Mouse (Mus musculus): ENCODE results near the gene Gstm2. TPM values are rescaled to one million over a fixed set of nuclear protein-coding genes. Genes with fewer than 3 reads are reported as not detected.
"Not testable (repeated sequence)": the region's sequence is repeated elsewhere in the genome, so short reads cannot be mapped to it uniquely, and the experiment has no call there.

The Gstm2 gene
- polyA plus RNA-seq, 1 experiment from 2014 or later, result 23.4 TPM

DNA sequence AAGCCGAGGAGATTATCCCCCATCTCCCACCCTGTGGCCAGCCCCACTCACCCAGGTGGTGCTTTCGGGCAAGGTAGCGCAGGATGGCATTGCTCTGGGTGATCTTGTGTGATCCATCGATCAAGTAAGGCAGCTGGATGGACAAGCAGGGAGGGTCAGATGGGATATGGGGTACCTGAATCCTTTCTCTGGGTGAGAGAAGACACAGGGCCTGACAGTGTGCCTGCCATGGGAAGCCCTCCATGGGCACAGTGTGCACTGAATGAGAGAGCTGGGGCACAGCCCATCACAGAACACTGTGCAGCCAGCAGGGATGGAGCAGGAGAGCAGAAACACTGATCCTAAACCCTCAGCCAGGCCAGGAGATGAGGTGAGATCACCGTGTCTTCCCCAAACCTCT lies 30.2 kb upstream of the Gstm2 start:
- H3K36me3 ChIP-seq; ATAC-seq (ENCODE audit: low FRiP score); H3K4me3 ChIP-seq; H3K9ac ChIP-seq; H3K27ac ChIP-seq; H3K9me3 ChIP-seq (replicated peaks); H3K27me3 ChIP-seq: not testable (repeated sequence)
- Histone ChIP-seq H3K4me1 (peaks cover 16% of the 10 kb centered on the region), H3K4me2 (replicated peaks) (peak overlapping the region; percentile 87; the same call in 1 of the 2 replicates)
- WGBS, result 90% methylated on average over 5 of the region's 5 CpGs

DNA sequence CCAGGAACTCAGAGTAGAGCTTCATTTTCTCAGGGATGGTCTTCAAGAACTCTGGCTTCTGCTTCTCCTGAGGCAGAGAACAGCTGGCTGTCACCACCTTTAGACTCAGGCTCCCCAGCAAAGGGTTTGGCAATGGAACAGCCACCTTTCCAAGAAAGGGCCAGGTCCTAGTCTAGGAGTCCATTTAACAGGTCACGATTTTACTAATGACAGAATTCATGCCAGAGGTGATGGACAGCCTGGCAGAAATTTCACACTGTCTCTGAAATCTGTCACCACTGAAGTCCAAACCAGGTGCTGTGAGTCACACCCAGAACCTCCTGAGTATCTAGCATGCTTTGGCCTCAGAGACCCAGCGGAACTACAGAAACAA lies 28.7 kb upstream of the Gstm2 start:
- 94% methylated on average over 2 of the region's 2 CpGs for WGBS
- ATAC-seq (ENCODE audit: low FRiP score), result no peak

DNA sequence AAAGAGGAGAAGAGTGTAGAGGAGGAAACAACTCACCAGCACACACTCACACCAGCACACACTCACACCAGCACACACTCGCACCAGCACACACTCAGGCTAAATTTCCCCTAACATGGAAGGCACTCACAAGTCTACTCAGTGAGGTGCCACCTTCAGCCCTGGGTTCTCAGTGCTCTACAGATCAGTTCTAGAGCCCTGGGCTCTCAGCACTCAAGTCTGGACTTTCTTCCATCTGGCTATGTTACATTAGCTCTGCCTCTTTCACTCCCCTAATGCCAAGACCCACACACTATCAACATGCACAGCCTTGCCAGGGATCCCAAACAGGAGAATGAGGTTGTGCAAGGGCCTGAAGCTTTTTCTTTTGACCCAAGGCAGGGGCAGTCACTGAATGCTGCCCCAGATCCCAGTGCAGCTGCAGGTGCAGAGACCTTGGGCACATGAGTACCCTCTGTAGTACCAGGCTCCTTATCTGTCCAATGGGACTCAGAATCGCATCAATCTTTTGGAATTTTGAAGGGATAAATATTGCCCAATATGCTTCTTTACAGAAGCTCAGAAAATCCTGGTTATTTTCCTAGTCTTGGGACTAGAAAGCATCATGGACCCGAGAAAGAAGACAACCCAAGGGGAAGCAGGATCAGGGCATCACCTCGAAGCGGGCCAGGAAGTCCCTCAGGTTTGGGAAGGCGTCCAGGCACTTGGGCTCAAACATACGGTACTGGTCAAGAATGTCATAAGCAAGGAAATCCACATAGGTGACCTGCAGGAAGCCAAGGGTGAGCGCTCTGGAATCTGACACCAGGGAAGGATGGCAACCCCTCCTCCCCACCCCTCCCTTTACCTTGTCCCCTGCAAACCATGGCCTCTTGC lies 28.1 kb upstream of the Gstm2 start:
- H3K36me3 ChIP-seq, result no peaks in the 10 kb centered on the region
- H3K27ac ChIP-seq, result no peak overlapping the region
- no peak overlapping the region for H3K9ac ChIP-seq
- no peak for ATAC-seq (ENCODE audit: low FRiP score)
- H3K27me3 ChIP-seq, result no peaks in the 10 kb centered on the region; the same call in 1 of the 2 replicates
- no peak overlapping the region for H3K4me2 ChIP-seq (replicated peaks)
- no peaks in the 10 kb centered on the region for H3K9me3 ChIP-seq (replicated peaks)
- peaks cover 17% of the 10 kb centered on the region for H3K4me1 ChIP-seq
- no peak overlapping the region for H3K4me3 ChIP-seq
- WGBS, result 76% methylated on average over 8 of the region's 8 CpGs

More for the DNA sequence above, 28.7 kb upstream of the Gstm2 start:
- H3K9ac ChIP-seq, result no peak overlapping the region
- no peaks in the 10 kb centered on the region; the same call in 1 of the 2 replicates for H3K27me3 ChIP-seq
- no peaks in the 10 kb centered on the region for H3K36me3 ChIP-seq
- peaks cover 17% of the 10 kb centered on the region for H3K4me1 ChIP-seq
- no peaks in the 10 kb centered on the region for H3K9me3 ChIP-seq (replicated peaks)
- no peak overlapping the region for H3K4me2 ChIP-seq (replicated peaks)
- H3K4me3 ChIP-seq, result no peak overlapping the region
- no peak overlapping the region for H3K27ac ChIP-seq

DNA sequence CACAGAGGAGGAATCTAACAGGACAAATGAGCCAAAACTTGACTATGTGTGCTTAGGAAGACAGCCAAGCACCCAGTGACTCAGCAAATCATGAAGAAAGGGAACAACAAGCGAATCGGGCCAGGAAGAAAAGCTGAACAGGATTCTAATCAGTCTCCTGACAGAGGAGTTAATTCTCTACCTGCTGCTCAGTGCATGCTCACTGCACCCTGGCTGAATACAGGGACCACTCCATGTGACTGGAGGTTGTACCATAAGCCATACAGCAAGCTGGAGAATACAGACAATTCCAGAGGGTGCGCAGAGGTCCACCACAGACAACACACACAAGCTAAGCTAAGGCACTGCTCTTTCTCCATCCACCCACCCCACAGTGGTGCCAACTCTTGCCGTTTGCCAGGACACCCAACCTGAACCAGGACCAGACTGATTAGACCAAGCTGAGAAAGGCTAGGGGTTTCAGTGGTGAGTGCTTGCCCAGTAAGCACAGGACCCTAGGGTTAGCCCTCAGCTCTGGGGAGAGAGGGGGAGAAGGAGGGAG lies 27.1 kb upstream of the Gstm2 start:
- H3K4me1 ChIP-seq, result peaks cover 15% of the 10 kb centered on the region
- 89% methylated on average over 4 of the region's 4 CpGs for WGBS
- H3K4me3 ChIP-seq, result no peak overlapping the region
- ATAC-seq (ENCODE audit: low FRiP score), result no peak
- no peaks in the 10 kb centered on the region for H3K9me3 ChIP-seq (replicated peaks)
- H3K27me3 ChIP-seq, result no peaks in the 10 kb centered on the region; the same call in 1 of the 2 replicates
- H3K9ac ChIP-seq, result no peak overlapping the region
- no peak overlapping the region for H3K27ac ChIP-seq
- no peaks in the 10 kb centered on the region for H3K36me3 ChIP-seq
- H3K4me2 ChIP-seq (replicated peaks), result no peak overlapping the region

DNA sequence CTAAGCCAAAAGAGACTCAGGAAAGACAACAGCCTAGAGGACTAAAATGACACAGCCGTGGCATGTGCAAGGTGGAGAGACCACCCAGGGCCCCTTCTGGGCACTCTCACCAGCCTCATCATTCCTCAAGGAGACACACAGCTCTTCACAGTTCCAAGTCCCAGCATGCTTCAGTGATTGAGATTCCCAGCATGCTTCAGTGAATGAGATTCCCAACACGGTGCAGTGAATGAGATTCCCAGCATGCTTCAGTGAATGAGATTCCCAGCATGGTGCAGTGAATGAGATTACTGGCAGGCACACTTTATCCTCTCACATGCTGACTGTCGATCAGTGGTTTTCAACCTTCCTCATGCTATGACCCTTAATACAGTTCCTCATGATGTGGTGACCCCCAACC lies 25.3 kb upstream of the Gstm2 start:
- ATAC-seq (ENCODE audit: low FRiP score), result peak; percentile 53

DNA sequence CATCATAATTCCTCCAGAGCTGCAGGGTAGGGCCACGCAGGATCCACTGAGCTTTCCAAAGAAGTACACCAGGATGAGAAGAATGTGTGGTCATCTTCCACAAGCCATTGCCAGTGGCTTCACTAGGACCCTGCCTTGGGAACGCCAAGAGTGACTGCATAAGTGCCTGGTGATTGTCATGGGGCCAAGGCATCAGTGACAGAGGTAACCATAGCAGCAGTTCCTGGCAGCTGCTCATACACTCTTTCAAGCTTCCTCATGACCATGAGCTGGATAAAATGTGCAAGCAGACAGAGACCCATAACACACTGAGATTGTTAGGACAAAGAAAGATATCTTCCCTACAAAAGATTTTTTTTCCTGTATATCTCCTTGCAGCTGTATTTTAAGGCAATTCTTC lies 24.0 kb upstream of the Gstm2 start:
- Histone ChIP-seq H3K36me3 (no peaks in the 10 kb centered on the region), H3K4me3 (no peak overlapping the region), H3K9ac (no peak overlapping the region), H3K9me3 (replicated peaks) (no peaks in the 10 kb centered on the region), H3K27me3 (no peaks in the 10 kb centered on the region), H3K27ac (no peak overlapping the region), H3K4me2 (replicated peaks) (no peak overlapping the region), H3K4me1 (peaks cover 3% of the 10 kb centered on the region; the same call in 1 of the 2 replicates)
- ATAC-seq (ENCODE audit: low FRiP score), result no peak
- WGBS, result 75% methylated on average over 2 of the region's 2 CpGs

More for the DNA sequence above, 25.3 kb upstream of the Gstm2 start:
- Histone ChIP-seq H3K4me2 (replicated peaks) (no peak overlapping the region), H3K36me3 (no peaks in the 10 kb centered on the region), H3K27ac (no peak overlapping the region), H3K4me1 (peaks cover 3% of the 10 kb centered on the region; the same call in 1 of the 2 replicates), H3K9me3 (replicated peaks) (no peaks in the 10 kb centered on the region), H3K9ac (no peak overlapping the region), H3K4me3 (no peak overlapping the region), H3K27me3 (no peaks in the 10 kb centered on the region)
- WGBS, result 35% methylated on average over 3 of the region's 3 CpGs

DNA sequence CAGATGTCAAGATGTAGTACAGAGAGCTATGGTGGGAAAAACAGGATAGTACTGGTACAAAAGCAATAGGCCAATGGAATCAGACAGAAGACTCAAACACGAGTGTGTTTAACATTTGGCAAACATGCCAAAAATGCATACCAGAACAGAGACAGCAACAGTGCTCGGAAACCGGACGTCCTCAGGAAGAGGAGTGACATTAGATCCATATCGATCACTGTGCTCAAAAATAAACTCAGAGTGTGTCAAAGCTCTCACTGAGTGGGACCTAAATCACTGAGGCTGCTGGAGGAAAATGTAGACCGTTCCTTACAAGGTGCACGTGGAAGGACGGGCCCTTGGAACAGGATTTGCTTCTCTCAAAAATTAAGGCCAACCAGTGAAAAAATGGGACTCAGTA lies 15.8 kb upstream of the Gstm2 start:
- WGBS, result 82% methylated on average over 8 of the region's 8 CpGs
- H3K36me3 ChIP-seq, result no peaks in the 10 kb centered on the region
- no peaks in the 10 kb centered on the region for H3K4me1 ChIP-seq
- H3K4me2 ChIP-seq (replicated peaks), result no peak overlapping the region
- H3K9ac ChIP-seq, result no peak overlapping the region
- no peak for ATAC-seq (ENCODE audit: low FRiP score)
- no peaks in the 10 kb centered on the region for H3K27me3 ChIP-seq
- H3K27ac ChIP-seq, result no peak overlapping the region
- no peaks in the 10 kb centered on the region for H3K9me3 ChIP-seq (replicated peaks)
- H3K4me3 ChIP-seq, result no peak overlapping the region

DNA sequence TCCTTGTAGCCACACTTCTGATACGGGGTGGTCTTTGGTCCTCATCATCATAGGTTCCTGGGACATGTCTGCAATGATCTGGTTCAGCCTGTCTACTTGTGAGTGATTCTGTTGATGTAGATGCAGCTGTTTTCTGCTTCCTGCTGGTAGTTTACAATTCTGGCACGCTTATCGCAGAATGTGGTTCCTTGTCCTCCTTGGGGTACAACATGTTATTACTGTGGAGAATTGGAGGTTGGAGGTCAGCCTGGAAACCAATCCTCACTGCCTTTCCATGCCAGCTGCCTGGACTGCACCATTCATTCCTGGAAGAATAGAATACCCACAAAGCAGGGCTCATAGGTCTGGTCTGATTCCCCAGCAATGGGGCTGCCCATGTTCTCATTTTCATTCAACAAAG lies 13.2 kb upstream of the Gstm2 start:
- Histone ChIP-seq H3K4me2 (replicated peaks) (no peak overlapping the region), H3K36me3 (no peaks in the 10 kb centered on the region), H3K4me3 (no peak overlapping the region), H3K27me3 (no peaks in the 10 kb centered on the region), H3K27ac (no peak overlapping the region), H3K9ac (no peak overlapping the region), H3K9me3 (replicated peaks) (no peaks in the 10 kb centered on the region), H3K4me1 (no peaks in the 10 kb centered on the region)
- no peak for ATAC-seq (ENCODE audit: low FRiP score)
- WGBS, result 82% methylated on average over 3 of the region's 3 CpGs

DNA sequence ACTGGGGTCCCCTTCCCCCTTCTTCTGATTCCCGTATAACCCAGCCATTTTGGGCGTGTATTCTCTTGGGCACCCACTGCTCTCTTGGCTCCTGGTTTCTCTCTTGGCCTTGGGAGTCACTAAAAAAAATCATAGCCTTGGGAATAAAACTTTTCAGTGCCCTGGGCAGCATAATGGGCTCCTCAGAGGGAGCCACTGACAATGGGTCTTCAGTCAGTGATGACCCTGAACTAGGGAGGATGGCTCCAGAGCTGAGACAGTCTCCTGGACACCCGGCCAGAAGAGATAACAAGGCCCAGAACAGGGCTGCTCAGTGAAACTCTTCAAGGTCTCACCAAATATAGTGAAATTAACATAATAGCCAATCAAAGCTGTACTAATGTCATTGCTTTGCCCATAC lies 12.3 kb upstream of the Gstm2 start:
- Histone ChIP-seq H3K4me1 (no peaks in the 10 kb centered on the region), H3K27me3 (no peaks in the 10 kb centered on the region), H3K27ac (no peak overlapping the region), H3K4me2 (replicated peaks) (no peak overlapping the region), H3K9ac (no peak overlapping the region), H3K9me3 (replicated peaks) (no peaks in the 10 kb centered on the region), H3K36me3 (no peaks in the 10 kb centered on the region), H3K4me3 (no peak overlapping the region)
- 92% methylated on average over 3 of the region's 3 CpGs for WGBS
- ATAC-seq (ENCODE audit: low FRiP score), result no peak

DNA sequence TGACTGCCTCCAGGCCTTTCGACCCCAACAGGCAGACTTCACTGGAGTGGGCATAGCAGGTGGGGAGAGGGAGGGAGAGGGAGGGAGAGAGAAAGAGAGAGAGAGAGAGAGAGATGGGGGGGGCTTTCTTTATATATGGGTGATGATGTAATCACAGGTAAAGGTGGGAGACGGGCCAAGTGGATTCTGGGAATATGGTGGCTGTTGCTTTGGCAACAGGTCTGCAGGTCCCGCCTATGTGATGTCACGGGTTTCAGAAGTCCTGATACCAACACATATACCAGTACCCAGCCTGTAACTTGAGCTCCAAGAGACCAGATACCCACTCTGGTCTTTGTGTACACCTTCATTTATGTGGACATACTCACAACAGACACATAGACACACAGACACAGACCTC lies 10.3 kb upstream of the Gstm2 start:
- Histone ChIP-seq H3K9me3 (replicated peaks) (no peaks in the 10 kb centered on the region), H3K4me3 (no peak overlapping the region), H3K27ac (no peak overlapping the region), H3K27me3 (no peaks in the 10 kb centered on the region), H3K36me3 (no peaks in the 10 kb centered on the region), H3K4me1 (no peaks in the 10 kb centered on the region), H3K9ac (no peak overlapping the region), H3K4me2 (replicated peaks) (no peak overlapping the region)
- 75% methylated on average over 4 of the region's 4 CpGs for WGBS
- no peak for ATAC-seq (ENCODE audit: low FRiP score)

DNA sequence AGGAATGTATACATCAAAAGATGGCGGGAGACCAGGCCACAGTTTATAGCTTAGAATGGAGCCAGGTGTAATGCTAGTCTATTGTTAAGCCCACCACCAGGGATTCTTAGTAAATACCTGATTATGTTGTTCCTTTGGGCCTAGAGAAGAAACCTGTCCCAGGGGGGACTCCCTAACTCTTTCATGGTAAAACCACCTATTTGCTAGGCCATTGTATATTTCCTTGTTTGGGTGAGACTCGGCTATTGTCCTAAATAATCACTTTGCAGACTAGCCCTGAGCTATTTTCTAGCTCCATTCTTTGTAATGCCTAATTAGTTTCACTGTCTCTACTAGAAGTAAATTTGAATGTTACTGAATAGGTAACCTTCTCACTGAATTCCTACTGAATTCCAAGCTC lies 9.7 kb upstream of the Gstm2 start:
- not testable (repeated sequence) for H3K36me3 ChIP-seq; H3K27ac ChIP-seq; H3K4me1 ChIP-seq; H3K9me3 ChIP-seq (replicated peaks); H3K9ac ChIP-seq; H3K4me3 ChIP-seq; H3K4me2 ChIP-seq (replicated peaks); ATAC-seq (ENCODE audit: low FRiP score); H3K27me3 ChIP-seq
- WGBS, result 78% methylated on average over 2 of the region's 2 CpGs

DNA sequence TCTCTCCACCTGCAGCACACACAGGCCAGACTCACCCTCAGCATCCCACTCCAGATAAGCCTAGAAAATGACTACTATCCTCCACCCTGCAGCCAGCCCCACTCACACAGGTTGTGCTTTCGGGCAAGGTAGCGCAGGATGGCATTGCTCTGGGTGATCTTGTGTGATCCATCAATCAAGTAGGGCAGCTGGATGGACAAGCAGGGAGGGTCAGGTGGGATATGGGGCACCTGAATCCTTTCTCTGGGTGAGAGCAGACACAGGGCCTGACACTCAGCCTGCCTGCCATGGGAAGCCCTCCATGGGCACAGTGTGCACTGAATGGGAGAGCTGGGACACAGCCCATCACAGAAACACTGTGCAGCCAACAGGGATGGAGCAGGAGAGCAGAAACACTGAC lies 1.1 kb downstream of the Gstm2 start:
- WGBS, result 100% methylated on average over 2 of the region's 2 CpGs
- ATAC-seq (ENCODE audit: low FRiP score); H3K27me3 ChIP-seq: not testable (repeated sequence)

DNA sequence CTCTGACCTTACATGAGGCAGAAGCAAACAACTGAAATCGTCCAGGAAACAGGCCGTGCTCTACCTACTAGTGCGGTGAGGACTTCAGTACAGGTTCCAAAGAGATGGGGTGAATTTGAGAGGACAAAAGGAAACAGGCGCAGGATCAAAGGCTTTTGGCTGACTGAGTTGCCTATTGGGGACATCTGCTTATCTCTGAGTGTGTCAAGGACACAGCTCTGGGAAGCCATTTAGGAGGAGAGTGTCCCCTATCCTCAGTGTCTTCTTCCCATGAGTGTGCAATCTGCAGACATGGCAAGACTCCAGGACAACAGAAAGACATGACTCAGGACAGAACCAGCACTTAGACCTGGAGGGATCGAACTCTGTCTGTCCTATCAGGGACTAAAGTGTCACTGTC lies 1.8 kb downstream of the Gstm2 start:
- Histone ChIP-seq H3K4me3 (no peak overlapping the region), H3K4me2 (replicated peaks) (no peak overlapping the region), H3K27me3 (no peaks in the 10 kb centered on the region), H3K9me3 (replicated peaks) (no peaks in the 10 kb centered on the region), H3K4me1 (no peaks in the 10 kb centered on the region), H3K27ac (no peak overlapping the region), H3K9ac (no peak overlapping the region), H3K36me3 (no peaks in the 10 kb centered on the region)
- no peak for ATAC-seq (ENCODE audit: low FRiP score)
- 87% methylated on average over 5 of the region's 5 CpGs for WGBS

More for the DNA sequence above, 1.1 kb downstream of the Gstm2 start:
- not testable (repeated sequence) for H3K4me3 ChIP-seq; H3K9me3 ChIP-seq (replicated peaks); H3K9ac ChIP-seq; H3K4me1 ChIP-seq; H3K36me3 ChIP-seq; H3K27ac ChIP-seq; H3K4me2 ChIP-seq (replicated peaks)
